Mouse (Mus musculus): ENCODE data around the gene Tjp1. TPM values are rescaled to one million over a fixed set of nuclear protein-coding genes. Genes with fewer than 3 reads are reported as not detected.

The Tjp1 gene
- total RNA-seq, 2 experiments from 2014 or later: 101 to 110 TPM

DNA sequence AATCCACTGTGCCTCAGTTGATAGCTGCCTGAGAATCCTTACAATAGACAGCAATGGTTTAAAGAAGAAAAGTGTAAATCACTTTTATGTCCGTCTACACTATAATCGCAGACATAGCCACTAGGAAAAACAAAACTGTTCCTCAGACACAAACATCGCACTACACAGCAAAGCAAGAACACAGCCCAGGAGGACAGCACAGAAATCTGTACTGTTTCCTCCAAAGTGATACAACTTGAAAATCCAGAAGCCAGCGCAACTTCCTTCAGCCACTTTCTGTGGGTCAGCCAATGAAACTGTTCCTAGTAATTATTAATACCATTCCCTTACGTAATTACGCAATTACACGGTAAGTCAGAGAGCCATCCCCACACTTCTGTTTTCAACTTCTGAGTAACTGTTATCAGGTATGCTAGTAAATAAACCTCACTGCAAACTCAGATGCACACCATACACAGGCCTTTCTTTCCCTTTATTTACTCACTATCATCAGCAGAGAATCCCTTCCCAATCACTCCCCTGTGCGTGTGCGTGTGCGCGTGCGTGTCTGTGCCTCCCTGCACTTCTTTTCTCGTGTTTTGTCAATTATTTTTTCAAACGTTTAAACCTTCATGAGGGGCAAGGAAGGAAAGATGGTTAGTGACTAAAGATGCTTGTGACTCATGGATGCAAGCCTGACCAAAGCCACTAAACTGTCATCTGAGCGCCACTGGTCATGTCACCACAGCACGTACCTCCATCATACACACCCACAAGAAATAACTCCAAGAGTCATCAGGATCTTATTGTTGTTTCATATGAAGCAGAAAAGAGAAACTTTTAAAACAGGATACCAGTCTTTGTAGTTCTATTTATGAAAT, 160.0 kb downstream of the Tjp1 start:
- intact Hi-C loops (cut with DNase I): no loop called here
- no peak for DNase-seq

DNA sequence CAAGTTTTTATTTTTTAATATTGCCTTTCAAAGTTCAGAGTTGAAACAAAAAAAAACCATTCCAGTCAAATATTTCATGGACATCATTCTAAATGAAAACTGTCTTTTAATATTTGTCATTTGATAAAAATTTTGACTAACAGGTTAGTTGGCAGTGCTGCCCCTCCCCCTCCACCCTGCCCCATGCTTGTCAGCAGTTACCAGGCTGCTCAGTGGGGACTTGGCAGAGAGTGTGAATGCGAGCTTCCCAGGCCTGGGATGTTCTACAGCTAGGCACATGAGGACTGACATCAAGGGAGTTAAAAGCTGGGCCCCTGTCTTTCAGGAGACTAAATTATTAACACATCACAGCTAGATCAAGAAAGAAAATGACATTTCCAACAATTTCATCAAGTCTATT, 161.4 kb downstream of the Tjp1 start:
- DNase-seq: peak; percentile 55
- intact Hi-C loops (cut with DNase I): no loop called here

DNA sequence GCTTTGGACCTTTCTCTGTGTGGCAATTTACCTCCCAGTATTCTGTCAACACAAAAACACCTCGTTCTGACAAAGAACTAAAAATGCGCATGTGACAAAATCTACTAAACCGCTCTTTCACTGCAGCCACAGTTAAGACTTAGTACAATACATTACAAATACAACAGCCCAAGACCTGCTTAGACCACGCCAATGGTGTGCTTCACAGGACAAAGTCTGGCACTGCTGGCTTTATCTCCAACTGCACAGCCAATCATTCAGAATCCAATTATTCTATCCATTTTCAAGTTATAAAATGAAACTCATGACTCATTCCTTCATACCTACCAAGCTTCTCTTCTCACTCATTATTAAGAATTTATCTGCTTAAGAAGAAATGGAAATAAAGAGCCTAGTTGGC, 162.0 kb downstream of the Tjp1 start:
- intact Hi-C loops (cut with DNase I): no loop called here
- no peak for DNase-seq

DNA sequence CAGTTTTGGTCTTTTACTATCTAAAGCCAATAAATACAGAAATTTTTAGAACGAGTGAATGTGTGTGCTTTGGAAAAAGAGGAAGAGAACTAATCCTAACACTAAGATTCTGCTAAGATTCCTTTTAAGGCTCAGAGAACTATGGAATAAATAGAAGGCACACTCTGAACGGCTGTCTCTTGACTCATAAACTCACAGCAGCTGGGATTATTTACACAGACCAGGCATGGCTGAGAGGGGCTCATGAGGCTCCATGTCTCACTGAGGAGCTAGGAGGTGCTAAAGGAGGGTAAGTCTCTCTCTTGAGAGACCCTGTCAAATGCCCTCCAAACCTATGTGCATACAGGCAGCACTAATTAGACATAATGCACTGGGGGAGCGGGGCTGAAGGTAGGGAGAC, 167.3 kb downstream of the Tjp1 start:
- intact Hi-C loops (cut with DNase I): no loop called here
- no peak for DNase-seq

DNA sequence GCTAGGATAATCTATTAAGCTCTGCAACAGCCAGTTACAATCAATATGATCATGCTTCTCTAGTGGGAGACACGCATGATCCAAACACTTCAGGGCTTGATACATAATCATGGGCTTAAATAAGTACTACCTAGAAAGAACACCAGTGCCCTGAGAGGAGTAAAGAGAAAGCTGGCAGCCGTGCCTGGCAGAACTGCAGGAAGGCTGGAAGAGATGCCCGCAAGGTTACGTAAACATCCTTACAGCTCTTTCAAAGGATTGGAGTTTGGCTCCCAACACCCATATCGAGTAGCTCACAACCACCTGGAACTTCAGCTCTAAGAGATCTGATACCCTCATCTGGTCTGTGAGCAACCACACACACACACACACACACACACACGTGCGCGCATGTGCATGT, 167.8 kb downstream of the Tjp1 start:
- intact Hi-C loops (cut with DNase I): no loop called here
- no peak for DNase-seq

DNA sequence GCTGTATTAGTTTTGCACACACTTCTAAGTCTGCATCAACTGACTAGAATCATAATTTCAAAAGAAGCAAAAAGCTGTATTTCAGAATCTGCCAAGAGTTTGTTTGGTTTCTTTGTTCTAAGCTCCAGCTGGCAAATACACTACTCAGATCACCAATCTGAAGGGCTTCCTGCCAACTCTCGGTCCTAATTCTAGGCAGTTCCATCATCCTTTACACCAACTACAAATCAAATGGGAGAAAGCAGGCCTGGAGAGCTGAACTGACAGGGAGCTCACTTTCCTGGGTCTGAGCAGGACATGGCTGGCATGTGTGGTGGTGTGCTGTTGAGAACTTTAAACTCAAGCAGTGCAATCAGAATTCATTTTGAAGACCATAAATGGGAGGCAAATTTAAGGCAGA, 170.0 kb downstream of the Tjp1 start:
- DNase-seq: peak; percentile 72
- intact Hi-C loops (cut with DNase I): no loop called here

DNA sequence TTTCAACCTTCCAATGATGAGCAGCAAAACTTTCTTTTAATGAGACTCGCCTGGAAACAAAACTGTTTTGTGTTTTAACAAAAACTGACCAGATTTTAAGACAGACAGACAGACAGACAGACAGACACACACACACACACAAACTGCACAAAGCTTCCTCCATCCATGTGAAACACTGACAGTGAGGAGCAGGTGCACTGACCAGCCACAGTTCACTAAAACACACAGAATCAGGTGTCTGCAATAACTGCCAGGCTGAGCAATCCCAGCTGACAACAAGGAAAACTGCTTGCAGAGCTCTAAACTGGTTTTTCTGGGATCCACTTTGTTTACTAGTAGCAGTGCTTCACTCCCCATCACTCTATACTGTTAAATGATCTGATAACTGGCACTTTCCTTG, 171.4 kb downstream of the Tjp1 start:
- intact Hi-C loops (cut with DNase I): no loop called here
- no peak for DNase-seq

DNA sequence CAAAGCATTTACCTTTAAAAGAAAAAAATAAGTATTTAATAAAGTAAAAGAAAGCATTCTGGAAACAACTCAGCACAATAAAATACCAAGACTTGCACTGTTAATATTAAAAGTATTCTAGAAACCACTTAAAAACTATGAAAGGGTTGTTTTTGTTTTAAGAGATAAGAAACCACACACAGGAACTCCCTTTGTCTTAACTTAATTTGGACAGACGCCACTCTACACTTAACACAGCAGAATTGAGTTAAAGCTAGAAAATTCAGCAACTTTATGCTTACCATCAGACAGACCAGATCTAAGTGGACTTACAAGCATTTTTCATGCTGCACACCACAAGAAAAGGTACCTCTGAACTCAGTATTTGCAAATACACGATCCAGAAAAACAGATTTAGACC, 172.7 kb downstream of the Tjp1 start:
- no peak for DNase-seq
- intact Hi-C loops (cut with DNase I): no loop called here

DNA sequence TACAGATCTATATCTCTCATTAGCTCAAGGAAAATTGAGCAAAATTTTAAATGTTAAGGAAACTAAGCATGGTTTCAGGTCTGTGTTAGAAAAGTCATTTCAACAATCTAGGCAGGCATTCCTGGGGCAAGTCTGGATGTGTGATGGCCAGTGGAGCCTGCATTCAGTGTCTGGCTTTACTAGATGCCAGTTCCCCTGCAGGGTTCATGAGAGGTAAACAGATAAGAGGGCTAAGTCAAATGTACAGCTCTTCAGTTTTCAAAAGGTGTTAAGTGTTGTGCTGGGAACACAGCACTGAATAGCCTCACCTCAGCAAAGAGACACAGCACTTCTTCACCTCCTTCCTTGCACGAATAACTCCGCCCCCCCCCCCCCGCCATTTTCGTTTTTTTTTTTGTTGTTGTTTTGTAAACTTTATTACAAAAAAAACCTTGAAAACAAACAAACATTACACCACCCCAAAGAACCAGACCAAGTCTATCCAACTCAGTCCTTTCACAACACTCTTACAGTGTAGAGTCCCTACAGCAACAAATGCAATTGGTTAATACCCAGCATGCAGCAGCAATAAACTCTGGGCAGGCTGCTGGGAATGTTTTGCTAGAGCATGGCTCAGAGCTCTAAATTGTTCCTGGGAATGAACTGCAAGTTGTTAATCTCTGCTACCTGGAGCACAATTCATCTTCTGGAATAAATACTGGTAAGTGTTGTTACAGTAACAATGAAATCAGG, 177.1 kb downstream of the Tjp1 start:
- no peak for DNase-seq
- intact Hi-C loops (cut with DNase I): no loop called here

DNA sequence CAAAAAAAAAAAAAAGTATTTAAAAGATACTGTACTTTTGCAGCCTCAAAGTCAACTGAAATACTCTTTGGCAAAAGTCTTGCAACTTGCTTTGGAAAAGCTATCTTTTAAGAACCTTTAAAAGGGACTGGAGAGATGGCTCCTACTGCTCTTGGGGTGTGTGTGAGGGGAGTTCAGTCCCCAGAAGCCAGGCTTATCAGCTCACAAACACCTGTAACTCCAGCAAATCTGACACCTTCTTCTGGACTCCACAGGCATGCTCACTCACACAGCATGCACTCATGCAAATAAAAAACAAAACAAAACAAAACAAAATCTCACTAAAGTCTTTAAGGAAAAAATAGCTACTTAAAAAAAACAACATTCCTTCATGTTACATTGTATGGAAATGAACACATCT, 179.0 kb downstream of the Tjp1 start:
- intact Hi-C loops (cut with DNase I): no loop called here
- no peak for DNase-seq

DNA sequence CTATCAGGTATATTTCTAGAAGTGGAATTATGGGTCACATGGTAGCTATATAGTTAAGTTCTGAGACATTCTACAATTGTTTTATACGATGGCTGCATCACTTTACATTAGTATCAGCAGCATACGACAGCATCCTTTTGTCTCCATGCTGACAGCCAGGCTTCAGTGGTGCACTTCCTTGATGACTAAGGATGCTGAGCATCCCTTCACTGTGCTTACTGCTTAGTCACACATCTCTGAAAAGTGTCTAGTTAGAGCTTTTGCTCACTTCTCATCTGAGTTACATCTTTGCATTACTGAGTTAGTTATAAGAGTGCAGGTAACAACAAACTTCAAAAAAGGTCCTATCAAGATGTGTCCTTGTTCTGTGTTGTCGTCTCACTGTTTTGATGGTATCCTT, 182.3 kb downstream of the Tjp1 start:
- DNase-seq: no peak
- intact Hi-C loops (cut with DNase I): no loop called here

DNA sequence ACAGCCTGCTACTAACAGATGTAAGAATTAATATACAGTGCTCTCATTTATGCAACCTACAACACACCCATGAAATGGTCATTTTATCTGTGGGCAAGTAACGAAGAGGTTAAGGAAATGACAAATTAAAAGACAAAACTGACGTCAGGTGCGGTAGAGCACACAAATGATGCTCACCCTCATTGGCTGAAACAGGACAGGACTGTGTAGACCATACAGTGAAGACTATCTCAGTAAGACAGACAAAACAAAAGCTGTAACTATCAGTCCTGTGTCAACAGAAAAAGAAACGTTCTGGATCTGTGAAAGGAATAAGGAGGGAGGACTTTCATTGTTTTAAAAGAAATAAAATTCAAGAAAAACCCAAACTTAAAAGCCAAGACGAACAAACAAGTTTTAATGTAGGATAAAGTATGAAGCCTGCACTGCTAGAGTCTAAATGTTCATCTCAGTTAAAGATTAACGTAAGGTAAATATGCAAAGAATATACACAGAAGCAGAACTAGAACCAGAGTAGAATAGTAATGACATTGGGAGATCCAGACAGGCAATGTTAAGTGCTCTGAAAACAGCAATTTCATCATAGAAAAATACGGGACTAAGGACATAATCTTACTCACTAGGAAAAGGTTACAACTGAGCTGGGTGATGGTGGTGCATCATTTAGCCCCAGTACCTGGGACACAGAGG, 189.9 kb downstream of the Tjp1 start:
- intact Hi-C loops (cut with DNase I): no loop called here

DNA sequence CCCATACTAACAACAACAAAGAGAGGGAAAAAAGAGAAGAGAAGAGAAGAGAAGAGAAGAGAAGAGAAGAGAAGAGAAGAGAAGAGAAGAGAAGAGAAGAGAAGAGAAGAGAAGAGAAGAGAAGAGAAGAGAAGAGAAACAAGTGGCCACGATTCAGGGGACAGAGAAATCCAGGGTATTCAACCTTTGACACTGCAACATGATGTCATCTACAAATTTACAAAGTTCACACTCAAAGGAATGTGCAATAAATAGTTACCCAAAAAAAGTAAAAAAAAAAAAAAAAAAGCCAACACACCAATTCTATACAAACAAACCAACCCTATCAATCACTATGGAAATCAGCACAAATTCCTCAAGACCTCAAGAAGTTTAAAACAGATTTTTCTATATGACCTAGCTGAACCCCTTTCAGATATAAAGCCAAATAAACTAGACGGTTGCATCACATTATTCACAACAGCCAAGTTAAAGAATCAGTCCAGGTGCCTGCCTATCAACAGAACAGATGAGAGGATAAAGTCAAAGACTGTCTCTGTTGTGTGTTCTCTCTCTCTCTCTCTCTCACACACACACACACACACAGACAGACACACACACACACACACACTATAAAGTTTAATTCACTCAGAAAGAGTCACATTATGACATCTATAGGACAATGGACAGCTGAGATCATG, 194.4 kb downstream of the Tjp1 start:
- DNase-seq: no peak
- intact Hi-C loops (cut with DNase I): no loop called here

More for the DNA sequence above, 189.9 kb downstream of the Tjp1 start:
- DNase-seq: no peak

DNA sequence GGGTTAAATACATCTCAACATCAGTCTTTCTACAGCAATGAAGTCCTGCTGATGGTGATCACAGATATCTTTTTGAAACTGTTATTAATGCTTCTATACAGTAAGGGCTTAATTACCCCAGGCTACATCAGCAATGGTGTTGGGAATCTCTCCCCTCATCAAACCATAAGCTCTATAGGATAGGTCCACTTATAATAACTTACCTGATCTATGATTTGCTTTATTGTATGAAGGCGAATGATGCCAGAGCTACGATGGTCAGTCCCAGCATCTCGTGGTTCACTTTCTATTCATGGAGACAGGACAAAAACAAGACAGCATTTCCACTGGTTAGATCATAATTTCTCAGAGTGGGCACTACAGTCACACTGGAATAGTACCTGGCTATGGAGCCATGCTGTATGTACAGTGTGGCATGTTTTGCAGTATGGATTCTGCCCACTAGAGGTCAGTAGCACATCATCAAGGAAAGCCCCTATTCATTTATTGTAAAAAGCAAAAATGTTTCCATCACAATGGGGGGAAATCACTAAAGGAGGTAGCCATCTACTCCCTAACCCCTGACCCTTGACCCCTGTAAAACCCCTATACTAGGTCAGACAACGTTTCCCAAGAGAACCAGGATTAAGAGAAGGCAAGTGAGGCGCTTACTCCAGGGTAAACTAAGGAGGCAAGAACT, 208.4 kb downstream of the Tjp1 start:
- intact Hi-C loops (cut with DNase I): loop anchor here (5.0 kb wide), 2 partner anchors 183 to 318 kb away; no protein-coding TSS in a partner anchor
- DNase-seq: peak; percentile 71

DNA sequence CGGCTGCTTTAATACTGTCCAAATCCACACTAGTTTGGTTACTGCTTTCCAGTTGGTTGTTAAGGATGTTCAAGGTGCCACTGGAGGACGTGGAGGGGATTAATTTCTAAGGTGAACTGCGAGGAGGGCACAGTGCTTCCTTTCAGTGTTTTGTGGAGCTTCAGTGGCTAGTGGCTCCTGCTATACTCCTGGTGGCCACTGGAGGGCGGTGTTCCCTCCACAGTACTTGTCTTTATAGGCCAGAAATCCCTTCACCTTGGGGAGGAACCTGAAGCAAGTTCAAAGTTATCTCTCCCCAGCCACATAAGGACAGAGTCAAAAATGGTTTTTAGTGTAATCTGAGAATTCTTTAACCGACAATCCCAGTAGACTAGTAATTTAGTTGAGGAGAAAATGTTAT, 210.2 kb downstream of the Tjp1 start:
- intact Hi-C loops (cut with DNase I): loop anchor here (5.0 kb wide), 2 partner anchors 185 to 320 kb away; no protein-coding TSS in a partner anchor
- DNase-seq: peak; percentile 53

DNA sequence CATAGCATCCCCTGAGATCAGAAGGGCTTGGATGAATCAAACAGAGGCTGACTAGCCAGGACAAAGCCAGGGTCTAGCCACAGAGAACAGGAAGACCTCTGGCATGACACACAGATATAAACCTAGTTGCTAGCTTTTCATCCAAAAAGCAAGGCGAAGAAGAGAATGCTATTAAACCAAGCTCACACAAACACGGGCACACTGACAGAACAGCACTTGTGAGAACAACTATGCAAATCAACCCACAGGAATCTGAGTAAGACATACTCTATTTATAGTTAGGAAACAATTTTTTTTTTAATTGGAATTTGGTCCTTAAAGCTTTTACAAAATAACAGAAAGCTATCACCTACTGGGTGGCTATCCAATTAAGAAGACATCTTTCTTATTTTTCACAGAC, 212.4 kb downstream of the Tjp1 start:
- intact Hi-C loops (cut with DNase I): loop anchor here (5.0 kb wide), 2 partner anchors 187 to 322 kb away; no protein-coding TSS in a partner anchor
- no peak for DNase-seq

DNA sequence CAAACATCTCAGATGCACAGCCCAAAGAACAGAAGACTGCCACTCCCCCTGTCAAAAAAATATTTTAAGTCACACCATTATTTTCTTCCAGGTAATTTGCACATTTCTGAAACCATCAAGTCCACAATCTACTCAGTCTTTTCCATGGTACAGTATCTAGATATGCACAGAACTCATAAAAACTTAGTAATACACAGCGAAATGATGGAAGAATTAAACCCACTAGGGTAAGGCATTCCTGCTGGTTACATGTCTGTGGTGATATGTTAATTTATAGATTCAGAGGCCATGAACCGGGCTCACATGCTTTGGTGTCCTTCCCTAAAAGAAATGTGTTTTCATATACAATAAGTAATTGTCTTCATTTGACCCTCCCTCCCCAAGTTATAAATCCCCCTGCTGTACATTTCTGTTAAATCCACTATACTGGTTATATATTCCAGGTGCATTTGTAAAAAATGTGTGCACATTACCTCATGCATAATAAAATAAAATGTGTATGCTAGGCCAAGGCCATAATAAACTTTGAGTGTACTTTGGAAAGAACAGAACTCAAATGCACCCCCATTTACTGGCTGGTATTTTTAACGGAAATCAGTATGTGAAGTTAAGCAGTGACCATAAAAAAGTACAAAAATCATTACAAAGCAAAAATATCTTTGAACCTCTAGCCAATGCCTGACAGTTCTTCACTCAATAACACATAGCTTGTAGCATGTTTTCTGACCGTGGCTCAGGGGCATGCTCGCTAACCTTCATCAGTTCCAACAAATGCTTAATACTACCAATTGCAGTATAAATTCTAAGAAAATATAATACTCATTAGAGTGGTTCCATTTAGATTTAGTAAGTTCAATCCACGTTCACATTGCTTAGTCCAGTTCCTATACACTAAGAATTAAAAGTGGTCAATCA, 230.6 kb downstream of the Tjp1 start:
- DNase-seq: no peak
- intact Hi-C loops (cut with DNase I): no loop called here

DNA sequence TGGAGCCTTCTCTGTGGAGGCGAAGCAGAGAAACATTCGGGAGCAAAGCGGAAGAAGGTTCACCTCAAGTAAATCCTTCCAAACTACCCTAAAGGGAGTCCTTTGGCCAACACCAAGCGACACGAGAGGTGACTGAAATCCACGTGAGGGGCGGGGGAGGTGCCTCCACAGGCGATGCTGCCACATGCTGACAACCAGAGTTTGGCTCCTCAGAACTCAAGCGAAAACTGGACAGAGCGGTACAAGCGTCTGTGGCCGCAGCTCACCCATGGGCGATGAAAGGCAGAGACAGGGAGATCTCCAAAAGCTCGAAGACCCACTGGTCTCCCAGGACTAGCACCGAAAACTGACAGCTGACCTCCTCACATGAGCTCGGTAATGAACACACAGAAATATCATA, 244.7 kb downstream of the Tjp1 start:
- DNase-seq: no peak
- intact Hi-C loops (cut with DNase I): no loop called here

DNA sequence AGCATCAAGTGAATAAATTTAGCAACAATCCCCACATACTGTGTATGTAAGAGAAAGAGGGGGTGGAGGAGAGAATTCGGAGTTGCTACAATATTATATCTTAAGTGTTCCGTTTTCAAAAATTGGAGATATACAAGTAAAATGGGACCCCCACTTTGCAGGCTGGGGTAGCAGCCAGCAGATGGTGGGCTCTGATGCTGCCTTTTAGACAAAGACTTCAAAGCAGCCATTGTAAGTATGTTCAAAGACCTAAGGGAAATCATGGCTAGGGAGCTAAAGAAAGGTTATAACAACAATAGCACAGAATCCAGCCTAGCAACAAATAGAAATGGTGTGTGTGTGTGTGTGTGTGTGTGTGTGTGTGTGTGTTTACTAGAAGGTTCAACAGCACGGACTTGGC, 245.6 kb downstream of the Tjp1 start:
- intact Hi-C loops (cut with DNase I): no loop called here
- DNase-seq: no peak

All from left cerebral cortex, postnatal 4 days (tissue).